ENCODE assay signal across 9 mouse cellular contexts in the genomic region with DNA sequence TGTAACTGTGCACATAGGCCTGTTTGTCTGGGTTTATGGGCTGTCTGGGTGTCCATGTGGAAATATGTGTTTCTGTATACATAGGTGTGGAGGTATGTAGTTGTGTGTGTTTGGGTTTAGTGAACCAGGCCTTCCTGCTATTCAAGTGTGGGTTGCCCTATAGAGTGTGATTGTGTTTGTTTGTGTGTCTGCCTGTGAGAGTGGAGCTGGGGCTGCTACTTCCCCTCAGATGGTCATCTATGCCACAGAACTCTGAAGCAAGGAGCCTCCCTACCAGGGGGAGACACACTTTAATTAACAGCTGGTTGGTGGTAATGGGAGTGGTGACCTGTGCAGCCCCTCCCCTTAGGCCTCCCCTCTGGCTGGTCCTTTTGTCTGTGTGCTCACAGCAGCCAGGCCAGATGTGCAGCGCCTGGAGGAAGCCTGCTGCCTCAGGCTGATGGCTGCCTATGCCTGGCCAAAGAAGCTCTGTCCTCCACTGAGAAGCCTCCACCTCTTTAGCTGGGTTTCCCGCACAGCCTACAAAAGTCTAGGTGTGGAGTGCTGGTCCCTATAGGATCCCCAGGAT. TPM values are rescaled to one million over a fixed set of nuclear protein-coding genes. Genes with fewer than 3 reads are reported as not detected.
DNase-seq lines count a peak whose midpoint lies in the region; ATAC-seq and TF ChIP-seq lines count a peak whose summit lies in the region.
"Had no signal": no experiment of that assay in that cellular context is flagged by ENCODE, and none has a peak within 500 bp of the region (broad histone marks: within the 10 kb centered on the region; RNA-seq: fewer than 3 reads in every experiment).

No protein-coding gene starts in this region.

- H3K4me1 ChIP-seq in embryonic facial prominence, embryonic 12.5 days = peaks cover 19% of the 10 kb centered on the region
- H3K4me1 ChIP-seq in liver, embryonic 14.5 days (replicated peaks; ENCODE audit: control insufficient read depth in 2 of 2, insufficient read depth in 2 of 2, low read length in 1 of 2) = peaks cover 0 to 5% of the 10 kb centered on the region in 2 experiments; a peak in 2 of 4 replicates
- peaks cover 27% of the 10 kb centered on the region for H3K4me1 ChIP-seq in neural tube, embryonic 13.5 days (replicated peaks)

- no peak for TF ChIP-seq EP300 in liver, embryonic 14.5 days (IDR thresholded peaks at IDR 0.05; ENCODE audit: low read depth)

- intact Hi-C loops in heart, postnatal 25 days (cut with DNase I) = no loop called here

- DNase-seq in gastrocnemius, postnatal 10 days = peak; percentile 23
- DNase-seq in gastrocnemius, adult 18-20 months (ENCODE audit: low spot score) = no peak
- peak; percentile 41 for DNase-seq in heart, postnatal 25 days (ENCODE audit: low spot score)
- DNase-seq in liver, embryonic 14.5 days (ENCODE audit: low read depth in 3 of 3, low spot score in 3 of 3) = no peak
- DNase-seq in adrenal gland, postnatal 25 days = no peak
- no peak for DNase-seq in frontal cortex, adult 2 months (ENCODE audit: extremely low spot score in 1 of 2, low spot score in 1 of 2)

- ATAC-seq in embryonic facial prominence, embryonic 12.5 days (ENCODE audit: insufficient number of reproducible peaks, insufficient read depth, low FRiP score, low TSS enrichment) = peak; percentile 48; the same call in 1 of the 2 replicates
- no peak for ATAC-seq in liver, embryonic 14.5 days (ENCODE audit: insufficient read depth)
- ATAC-seq in neural tube, embryonic 13.5 days (ENCODE audit: low read depth) = peak; percentile 36

- H3K4me2 ChIP-seq in embryonic facial prominence, embryonic 12.5 days (replicated peaks) = peak overlapping the region; percentile 76
- H3K4me2 ChIP-seq in liver, embryonic 14.5 days (ENCODE audit: low read depth) = peak overlapping the region; percentile 72
- peak overlapping the region; percentile 71 for H3K4me2 ChIP-seq in neural tube, embryonic 13.5 days

- peak overlapping the region; percentile 90 for H3K27ac ChIP-seq in embryonic facial prominence, embryonic 12.5 days
- no peak overlapping the region for H3K27ac ChIP-seq in liver, embryonic 14.5 days
- H3K27ac ChIP-seq in neural tube, embryonic 13.5 days (replicated peaks) = peak overlapping the region; percentile 81

- H3K9ac ChIP-seq in embryonic facial prominence, embryonic 12.5 days = peak overlapping the region; percentile 71
- no peak overlapping the region for H3K9ac ChIP-seq in liver, embryonic 14.5 days (replicated peaks)
- H3K9ac ChIP-seq in neural tube, embryonic 13.5 days = peak overlapping the region; percentile 86

- no peak for TF ChIP-seq CTCF in liver, embryonic 14.5 days (IDR thresholded peaks at IDR 0.05; ENCODE audit: low read depth)

- H3K9me3 ChIP-seq in embryonic facial prominence, embryonic 12.5 days = no peaks in the 10 kb centered on the region
- H3K9me3 ChIP-seq in liver, embryonic 14.5 days (ENCODE audit: control insufficient read depth, low read length) = no peaks in the 10 kb centered on the region
- H3K9me3 ChIP-seq in neural tube, embryonic 13.5 days = no peaks in the 10 kb centered on the region
- H3K9me3 ChIP-seq: G1E had no signal

- H3K4me3 ChIP-seq in embryonic facial prominence, embryonic 12.5 days = peak overlapping the region; percentile 67
- H3K4me3 ChIP-seq in liver, embryonic 14.5 days (ENCODE audit: insufficient read depth in 1 of 2, low read depth in 2 of 2, low read length in 2 of 2) = peak overlapping the region; percentile 57 to 69
- H3K4me3 ChIP-seq in neural tube, embryonic 13.5 days = peak overlapping the region; percentile 70

- peaks cover 21% of the 10 kb centered on the region for H3K36me3 ChIP-seq in embryonic facial prominence, embryonic 12.5 days
- H3K36me3 ChIP-seq in liver, embryonic 14.5 days (replicated peaks; ENCODE audit: control insufficient read depth, insufficient read depth, low read depth) = no peaks in the 10 kb centered on the region
- peaks cover 19% of the 10 kb centered on the region for H3K36me3 ChIP-seq in neural tube, embryonic 13.5 days

- H3K27me3 ChIP-seq in embryonic facial prominence, embryonic 12.5 days = no peaks in the 10 kb centered on the region
- H3K27me3 ChIP-seq in liver, embryonic 14.5 days (ENCODE audit: control insufficient read depth, insufficient read depth, low read length) = no peaks in the 10 kb centered on the region
- H3K27me3 ChIP-seq in neural tube, embryonic 13.5 days = no peaks in the 10 kb centered on the region

- 2% methylated on average over 2 of the region's 2 CpGs for WGBS in embryonic facial prominence, embryonic 12.5 days
- WGBS in liver, embryonic 14.5 days (ENCODE audit: insufficient replicate concordance) = 32% methylated on average over 2 of the region's 2 CpGs
- WGBS in neural tube, embryonic 13.5 days = 6% methylated on average over 2 of the region's 2 CpGs

RNA-seq across cellular contexts. Expression of gene Adamts10, which starts 0.9 kb away (rescaled TPM):
- 10 to 100 TPM; 24.1 to 44.4 TPM for total RNA-seq in gastrocnemius, postnatal 10 days (2021)
- total RNA-seq in gastrocnemius, adult 18-20 months (2021) = 1 to 10 TPM; 4.7 TPM
- polyA plus RNA-seq in embryonic facial prominence, embryonic 12.5 days (2016; fragmentation: Nextera tagmentation; extraction: Ambion mirVana) = 93.7 and 112 TPM in 2 replicates
- 10 to 100 TPM; 20.1 to 21.7 TPM for total RNA-seq in heart, postnatal 25 days (2021)
- polyA plus RNA-seq in liver, embryonic 14.5 days (2012; rRNA removed) = 7.3 and 8.6 TPM in 2 replicates
- polyA plus RNA-seq in liver, embryonic 14.5 days (2014; fragmentation: Nextera tagmentation; extraction: Ambion mirVana) = 3.6 and 4.3 TPM in 2 replicates
- 45.7 and 54.9 TPM in 2 replicates for polyA plus RNA-seq in neural tube, embryonic 13.5 days (2015; fragmentation: Nextera tagmentation; extraction: Ambion mirVana)
- 46.2 and 54.1 TPM in 2 replicates for total RNA-seq in adrenal gland, postnatal 25 days (2021)
- 55.3 and 66.3 TPM in 2 replicates for polyA plus RNA-seq in frontal cortex, adult 2 months (2012; rRNA removed)

RNA-seq across cellular contexts. Expression of gene Myo1f, which starts 30.6 kb away (rescaled TPM):
- total RNA-seq in gastrocnemius, postnatal 10 days (2021) = 1 to 10 TPM; 1.2 to 2.5 TPM
- under 1 TPM; 0.76 to 0.94 TPM for total RNA-seq in gastrocnemius, adult 18-20 months (2021)
- 3.5 and 3.6 TPM in 2 replicates for polyA plus RNA-seq in embryonic facial prominence, embryonic 12.5 days (2016; fragmentation: Nextera tagmentation; extraction: Ambion mirVana)
- 1 to 10 TPM; 1.8 to 2.7 TPM for total RNA-seq in heart, postnatal 25 days (2021)
- 3.2 and 4.5 TPM in 2 replicates for polyA plus RNA-seq in liver, embryonic 14.5 days (2012; rRNA removed)
- 4.7 and 5.9 TPM in 2 replicates for polyA plus RNA-seq in liver, embryonic 14.5 days (2014; fragmentation: Nextera tagmentation; extraction: Ambion mirVana)
- 3.4 and 3.7 TPM in 2 replicates for polyA plus RNA-seq in neural tube, embryonic 13.5 days (2015; fragmentation: Nextera tagmentation; extraction: Ambion mirVana)
- total RNA-seq in adrenal gland, postnatal 25 days (2021) = 1.7 and 3.8 TPM in 2 replicates
- 2.0 and 2.6 TPM in 2 replicates for polyA plus RNA-seq in frontal cortex, adult 2 months (2012; rRNA removed)

Comparison
In these comparisons a context has a peak if more than half of its experiments do, and no peak if none do; other contexts are left out.
1. DNase-seq: peak in gastrocnemius, postnatal 10 days (single experiment) and heart, postnatal 25 days (single experiment); none in gastrocnemius, adult 18-20 months (single experiment), liver, embryonic 14.5 days (0 of 3), adrenal gland, postnatal 25 days (single experiment) and frontal cortex, adult 2 months (0 of 2).
2. Peak in every context shown above with its lines, with median percentiles within 50 percentile points of each other: H3K4me2 ChIP-seq and H3K4me3 ChIP-seq.